Mouse (Mus musculus): ENCODE data around the gene Homer3.
A peak's percentile ranks its signal among the peaks of the same experiment; 100 is the strongest.

Homer3 gene

DNA sequence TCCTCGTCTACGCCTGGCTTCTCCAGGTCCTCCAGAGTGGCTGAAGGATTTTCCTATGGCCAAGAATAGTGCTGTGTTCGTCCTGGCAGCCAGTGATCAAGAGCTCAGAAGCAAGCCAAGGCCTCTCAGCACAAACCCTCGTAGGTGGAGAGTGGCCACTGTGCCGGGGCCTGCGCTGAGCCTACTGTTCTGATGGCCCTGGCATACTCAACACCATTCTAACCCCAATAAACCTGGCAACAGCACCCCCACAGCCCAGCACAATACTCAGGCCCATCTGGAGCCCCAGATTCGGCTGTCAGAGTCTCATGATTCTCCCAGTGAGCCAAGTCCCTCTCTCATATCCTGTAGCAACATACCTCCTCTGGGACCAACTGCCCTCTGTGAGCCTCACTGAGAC, 58.0 kb downstream of the Homer3 start:
- DNase-seq, result no peak

DNA sequence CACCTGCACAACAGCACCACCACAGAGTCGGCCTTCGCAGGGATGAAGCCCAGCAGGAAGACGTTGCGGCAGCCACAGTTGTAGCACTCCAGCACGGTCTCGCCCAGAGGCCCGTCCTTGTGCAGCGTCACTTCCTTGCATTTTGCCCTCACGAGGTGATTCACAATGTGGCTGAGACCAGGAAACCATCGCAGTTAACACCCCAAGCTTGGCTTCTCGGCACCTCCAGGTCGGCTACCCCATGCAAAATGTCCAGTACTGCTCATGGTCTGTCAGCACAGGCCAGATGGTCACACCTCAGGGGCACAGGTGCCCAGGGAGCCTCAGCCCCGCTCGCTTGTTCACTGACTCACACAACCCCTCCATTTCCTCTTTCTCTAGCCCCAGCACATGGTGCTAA, 59.4 kb downstream of the Homer3 start:
- DNase-seq, result no peak

DNA sequence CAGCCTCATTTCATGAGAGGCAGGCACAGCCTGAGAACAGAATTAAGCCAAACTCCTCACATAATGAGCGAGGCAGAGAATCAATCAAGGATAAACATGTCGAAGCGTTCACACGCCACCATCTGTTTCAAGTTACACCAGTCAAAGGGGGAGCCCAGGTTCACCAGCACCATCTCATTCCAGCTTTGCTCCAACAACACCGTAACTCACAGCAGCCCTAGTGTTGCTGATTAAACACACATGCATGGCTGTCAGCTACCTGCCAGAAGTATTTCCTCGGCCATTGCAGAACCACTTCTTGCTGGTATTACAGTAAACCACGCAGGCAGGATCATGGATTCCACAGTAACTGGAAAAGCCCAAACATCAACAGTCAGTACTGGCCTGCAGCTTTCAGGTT, 60.4 kb downstream of the Homer3 start:
- DNase-seq, result no peak

DNA sequence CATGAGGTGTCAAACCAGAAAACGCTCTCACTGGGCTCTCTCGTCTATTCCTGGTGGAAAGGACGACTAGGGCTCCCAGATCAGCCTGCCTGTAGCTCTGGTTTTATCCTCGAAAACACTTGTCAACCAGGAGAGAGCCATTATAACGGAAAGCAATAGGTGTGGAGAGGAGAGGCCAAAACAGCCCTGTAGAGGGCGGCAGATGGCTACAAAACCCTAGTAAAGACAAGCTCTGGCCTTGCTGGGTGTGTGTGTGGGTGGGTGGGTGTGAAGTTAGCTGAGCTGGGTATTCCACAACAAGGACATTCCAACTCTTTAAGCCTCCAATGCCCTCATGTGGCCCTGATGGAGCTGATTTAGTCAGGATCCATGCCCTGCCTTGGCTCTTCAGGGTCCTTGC, 61.1 kb downstream of the Homer3 start:
- DNase-seq, result peak; percentile 61
